Comparison of ENCODE assay signal across 15 mouse cellular contexts in the genomic region with DNA sequence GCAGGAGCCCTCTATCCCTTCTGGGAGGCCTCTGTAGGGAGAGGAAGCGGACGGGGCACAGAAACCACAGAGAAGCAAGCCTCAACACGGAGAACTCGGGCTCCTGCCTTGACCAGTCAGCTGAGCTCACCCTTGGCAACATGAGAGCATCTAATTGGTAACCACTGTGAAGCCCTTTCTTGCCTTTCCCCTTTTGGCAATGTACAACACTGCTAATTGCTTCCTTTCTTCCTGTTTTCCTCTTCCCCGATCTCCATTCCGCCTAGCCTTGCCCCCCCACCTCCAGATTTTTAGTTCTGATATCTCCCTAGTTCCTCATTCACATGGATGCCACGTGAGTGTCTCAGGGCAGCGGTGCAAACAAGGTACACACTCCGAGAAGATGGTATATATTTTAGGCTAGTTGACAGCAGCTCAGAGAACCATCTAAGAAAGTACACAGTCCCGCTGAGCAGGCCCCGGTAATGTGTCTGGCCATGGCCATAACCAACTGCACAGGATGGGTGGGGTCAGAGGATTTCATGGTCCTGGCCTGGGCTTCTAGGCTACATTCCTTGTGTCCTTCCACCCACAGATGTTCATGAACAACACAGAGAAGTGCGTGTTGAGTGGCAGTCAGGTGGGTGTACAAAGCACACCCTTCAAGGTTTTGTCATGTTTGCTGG.
DNase-seq lines count a peak whose midpoint lies in the region; ATAC-seq and TF ChIP-seq lines count a peak whose summit lies in the region.
"Had no signal": no experiment of that assay in that cellular context is flagged by ENCODE, and none has a peak within 500 bp of the region (broad histone marks: within the 10 kb centered on the region; RNA-seq: fewer than 3 reads in every experiment).

No protein-coding gene starts in this region.

- no peaks in the 10 kb centered on the region for H3K36me3 ChIP-seq in embryonic facial prominence, embryonic 10.5 days (replicated peaks)
- H3K36me3 ChIP-seq: liver, embryonic 15.5 days; midbrain, embryonic 10.5 days had no signal

- H3K9me3 ChIP-seq in embryonic facial prominence, embryonic 10.5 days: no peaks in the 10 kb centered on the region
- H3K9me3 ChIP-seq: liver, embryonic 15.5 days; midbrain, embryonic 10.5 days had no signal

- no peak overlapping the region for H3K4me3 ChIP-seq in gastrocnemius, adult 2 months
- H3K4me3 ChIP-seq in embryonic facial prominence, embryonic 10.5 days: no peak overlapping the region
- H3K4me3 ChIP-seq in left cerebral cortex, adult 2 months: no peak overlapping the region
- H3K4me3 ChIP-seq: liver, embryonic 15.5 days; midbrain, embryonic 10.5 days had no signal

- H3K27me3 ChIP-seq in embryonic facial prominence, embryonic 10.5 days (replicated peaks; ENCODE audit: low read depth, poor library complexity, severe bottlenecking): no peaks in the 10 kb centered on the region
- H3K27me3 ChIP-seq: liver, embryonic 15.5 days had no signal

- peaks cover 27% of the 10 kb centered on the region for H3K4me1 ChIP-seq in embryonic facial prominence, embryonic 10.5 days
- H3K4me1 ChIP-seq: midbrain, embryonic 10.5 days had no signal

- DNase-seq in gastrocnemius, adult 2 months: peak; percentile 34
- DNase-seq in gastrocnemius, postnatal 36 days: no peak
- DNase-seq in layer of hippocampus, adult 9-11 months: peak; percentile 19
- no peak for DNase-seq in layer of hippocampus, postnatal 25 days (ENCODE audit: extremely low spot score in 1 of 2, low spot score in 1 of 2)
- no peak for DNase-seq in embryonic facial prominence, embryonic 10.5 days (ENCODE audit: low spot score)
- DNase-seq in left cerebral cortex, adult 2 months (ENCODE audit: extremely low spot score in 1 of 2, low spot score in 2 of 2): no peak
- no peak for DNase-seq in left cerebral cortex, postnatal 25 days (ENCODE audit: low spot score in 2 of 2)
- DNase-seq: adrenal gland, adult 8-10 months; cerebellum, adult 11 months; heart, postnatal 36 days; layer of hippocampus, postnatal 36 days; right cerebral cortex, postnatal 4 days had no signal

- intact Hi-C loops in gastrocnemius, adult 2 months (cut with DNase I): no loop called here
- intact Hi-C loops in gastrocnemius, postnatal 36 days (cut with DNase I): no loop called here
- intact Hi-C loops in left cerebral cortex, adult 2 months (cut with DNase I): no loop called here
- intact Hi-C loops in left cerebral cortex, postnatal 25 days (cut with DNase I): no loop called here

- peak; percentile 77 for ATAC-seq in megakaryocyte progenitor cell, adult 5-6 weeks (replicated peaks; ENCODE audit: poor library complexity)

- WGBS in embryonic facial prominence, embryonic 10.5 days: 70% methylated on average over 12 of the region's 12 CpGs

- H3K27ac ChIP-seq in gastrocnemius, adult 2 months: peak overlapping the region; percentile 63
- H3K27ac ChIP-seq in embryonic facial prominence, embryonic 10.5 days (replicated peaks): 0 out of 2 replicates have a peak overlapping the region, but pooled peaks have one; percentile 51
- H3K27ac ChIP-seq in left cerebral cortex, adult 2 months: no peak overlapping the region
- H3K27ac ChIP-seq: liver, embryonic 15.5 days; midbrain, embryonic 10.5 days had no signal

- TF ChIP-seq CTCF in gastrocnemius, adult 2 months (IDR thresholded peaks at IDR 0.05): no peak
- TF ChIP-seq CTCF in left cerebral cortex, adult 2 months (IDR thresholded peaks at IDR 0.05): no peak

Comparison
In these comparisons a context has a peak if more than half of its experiments do, and no peak if none do; other contexts are left out.
1. DNase-seq: peak in gastrocnemius, adult 2 months (single experiment) and layer of hippocampus, adult 9-11 months (single experiment); none in gastrocnemius, postnatal 36 days (0 of 2), layer of hippocampus, postnatal 25 days (0 of 2), embryonic facial prominence, embryonic 10.5 days (single experiment), left cerebral cortex, adult 2 months (0 of 2) and left cerebral cortex, postnatal 25 days (0 of 2).